8 mouse cellular contexts compared by ENCODE assay signal in genomic region chr1:40887673-40888072, GRCm38 (mm10).
DNase-seq lines count a peak whose midpoint lies in the region; ATAC-seq and TF ChIP-seq lines count a peak whose summit lies in the region.

No protein-coding gene starts in this region.

- H3K36me3 ChIP-seq in liver, embryonic 14.5 days (replicated peaks; ENCODE audit: control insufficient read depth, insufficient read depth, low read depth) = no peaks in the 10 kb centered on the region
- no peaks in the 10 kb centered on the region for H3K36me3 ChIP-seq in thymus, adult 2 months (ENCODE audit: control insufficient read depth, insufficient read depth, low read length)

- H3K4me2 ChIP-seq in liver, embryonic 14.5 days (ENCODE audit: low read depth) = no peak overlapping the region

- no peaks in the 10 kb centered on the region for H3K9me3 ChIP-seq in liver, embryonic 14.5 days (ENCODE audit: control insufficient read depth, low read length)

- no peak for TF ChIP-seq POLR2A in thymus, adult 2 months (IDR thresholded peaks at IDR 0.05; ENCODE audit: control insufficient read depth, extremely low read depth, insufficient read depth, low read length, poor library complexity)

- peak; percentile 6 for DNase-seq in thymus, postnatal 25 days
- no peak for DNase-seq in thymus, postnatal 14 days
- peak; percentile 62 to 75 for DNase-seq in cerebellum, postnatal 4 days (ENCODE audit: low spot score in 2 of 2)
- DNase-seq in gastrocnemius, adult 2 months = peak; percentile 66
- peak; percentile 88 to 89 for DNase-seq in kidney, postnatal 25 days
- no peak for DNase-seq in liver, embryonic 14.5 days (ENCODE audit: low read depth in 3 of 3, low spot score in 3 of 3)
- peak; percentile 17 for DNase-seq in retina, postnatal 7 days (ENCODE audit: low read depth, low spot score)
- DNase-seq in thymus, adult 2 months = no peak

- no peaks in the 10 kb centered on the region for H3K4me1 ChIP-seq in liver, embryonic 14.5 days (replicated peaks; ENCODE audit: control insufficient read depth in 2 of 2, insufficient read depth in 2 of 2, low read length in 1 of 2)
- H3K4me1 ChIP-seq in thymus, adult 2 months (replicated peaks; ENCODE audit: control insufficient read depth, insufficient read depth, low read length) = no peaks in the 10 kb centered on the region

- no peak overlapping the region for H3K4me3 ChIP-seq in gastrocnemius, adult 2 months
- no peak overlapping the region for H3K4me3 ChIP-seq in liver, embryonic 14.5 days (ENCODE audit: insufficient read depth in 1 of 2, low read depth in 2 of 2, low read length in 2 of 2)
- H3K4me3 ChIP-seq in thymus, adult 2 months (ENCODE audit: control insufficient read depth, insufficient read depth, low read length) = no peak overlapping the region

- no peak for ATAC-seq in liver, embryonic 14.5 days (ENCODE audit: insufficient read depth)

- TF ChIP-seq CTCF in gastrocnemius, adult 2 months (IDR thresholded peaks at IDR 0.05) = peak; percentile 69
- TF ChIP-seq CTCF in liver, embryonic 14.5 days (IDR thresholded peaks at IDR 0.05; ENCODE audit: low read depth) = peak; percentile 33
- TF ChIP-seq CTCF in thymus, adult 2 months (IDR thresholded peaks at IDR 0.05; ENCODE audit: borderline replicate concordance, control insufficient read depth, extremely low read depth, insufficient read depth, low read length, poor library complexity) = no peak

- TF ChIP-seq EP300 in liver, embryonic 14.5 days (IDR thresholded peaks at IDR 0.05; ENCODE audit: low read depth) = no peak

- H3K27ac ChIP-seq in gastrocnemius, adult 2 months = no peak overlapping the region
- H3K27ac ChIP-seq in liver, embryonic 14.5 days = no peak overlapping the region
- no peak overlapping the region for H3K27ac ChIP-seq in thymus, adult 2 months (ENCODE audit: control insufficient read depth, insufficient read depth, low read length)

- no peak overlapping the region for H3K9ac ChIP-seq in liver, embryonic 14.5 days (replicated peaks)

- WGBS in liver, embryonic 14.5 days (ENCODE audit: insufficient replicate concordance) = 36% methylated on average over 12 of the region's 12 CpGs
- WGBS in thymus, adult 2 months = 39% methylated on average over 12 of the region's 12 CpGs

- H3K27me3 ChIP-seq in liver, embryonic 14.5 days (ENCODE audit: control insufficient read depth, insufficient read depth, low read length) = no peaks in the 10 kb centered on the region
- no peaks in the 10 kb centered on the region for H3K27me3 ChIP-seq in thymus, adult 2 months (ENCODE audit: control insufficient read depth, insufficient read depth, low read length)

- intact Hi-C loops in gastrocnemius, adult 2 months (cut with DNase I) = loop anchor here (10.0 kb wide), 1 partner anchor 97 kb away; no protein-coding TSS in a partner anchor

Comparison
In these comparisons a context has a peak if more than half of its experiments do, and no peak if none do; other contexts are left out.
1. DNase-seq: peak in thymus, postnatal 25 days (single experiment), cerebellum, postnatal 4 days (2 of 2), gastrocnemius, adult 2 months (single experiment), kidney, postnatal 25 days (2 of 2) and retina, postnatal 7 days (single experiment); none in thymus, postnatal 14 days (single experiment), liver, embryonic 14.5 days (0 of 3) and thymus, adult 2 months (single experiment).